Mouse (Mus musculus) stomach, postnatal 0 days (tissue): ENCODE measurements around the gene Defb35.

Experiments used
- CTCF ChIP-seq: IDR thresholded peaks from 2 replicates; pipeline ENCODE4 v1.5.1; 2016; ENCODE audit warnings: antibody characterized with exemption, low read depth, mild to moderate bottlenecking, moderate library complexity
- EP300 ChIP-seq: optimal IDR thresholded peaks from 2 replicates; pipeline ENCODE3; 2016; ENCODE audit warnings: antibody characterized with exemption

GRCm38 (mm10) chr8:21966646-21967045 lies 28.5 kb downstream of the Defb35 start:
- TF ChIP-seq CTCF (no peak), EP300 (no peak)
